Mouse (Mus musculus) adrenal gland, postnatal 10 days (tissue): ENCODE data around the gene St3gal6. TPM values are rescaled to one million over a fixed set of nuclear protein-coding genes. Genes with fewer than 3 reads are reported as not detected.

Source experiments
- DNase-seq: peaks from one replicate; pipeline ENCODE4 v3.0.0; 2021; ENCODE audit warnings: mixed read lengths
- total RNA-seq, 2 experiments: library from RNA; stranded (reverse); gene quantifications; 2 replicates each; pipeline ENCODE4 v1.2.3; 2021

Gene St3gal6
- total RNA-seq, 2 experiments from 2014 or later: 23.2 to 29.1 TPM

- DNase-seq: no peak
Measured at GRCm38 (mm10) chr16:58430246-58430645, 93.8 kb downstream of the St3gal6 start.

- peak; percentile 14 for DNase-seq
Measured at GRCm38 (mm10) chr16:58421696-58422354, 102.2 kb downstream of the St3gal6 start.

Other genes starting within 250 kb of the St3gal6 start
- 10 to 100 TPM; 11.2 to 11.6 TPM for gene Dcbld2, start 115.8 kb downstream of the St3gal6 start, total RNA-seq
- not detected for gene Gm813, start 92.7 kb upstream of the St3gal6 start, total RNA-seq
- gene E330017A01Rik, start 114.5 kb upstream of the St3gal6 start, total RNA-seq: not detected
- 10 to 100 TPM; 33.6 to 36.4 TPM for gene Cpox, start 146.0 kb upstream of the St3gal6 start, total RNA-seq
- gene Gpr15, start 194.8 kb upstream of the St3gal6 start, total RNA-seq: not detected
- 10 to 100 TPM; 65.5 to 80.0 TPM for gene Cldnd1, start 203.7 kb upstream of the St3gal6 start, total RNA-seq
- gene Olfr172, start 238.9 kb upstream of the St3gal6 start, total RNA-seq: not detected